Comparison of ENCODE assay signal across 11 mouse cellular contexts in genomic region chr8:85007686-85008085, GRCm38 (mm10). TPM values are rescaled to one million over a fixed set of nuclear protein-coding genes. Genes with fewer than 3 reads are reported as not detected.
DNase-seq lines count a peak whose midpoint lies in the region; ATAC-seq and TF ChIP-seq lines count a peak whose summit lies in the region.
"Had no signal": no experiment of that assay in that cellular context is flagged by ENCODE, and none has a peak within 500 bp of the region (broad histone marks: within the 10 kb centered on the region; RNA-seq: fewer than 3 reads in every experiment).

No protein-coding gene starts in this region.

- no peak overlapping the region for H3K27ac ChIP-seq in limb, embryonic 11.5 days (replicated peaks; ENCODE audit: low read depth, low read length)
- no peak overlapping the region for H3K27ac ChIP-seq in small intestine, adult 2 months (ENCODE audit: insufficient read depth, low read depth, low read length)
- H3K27ac ChIP-seq in forebrain, embryonic 16.5 days (ENCODE audit: low read length) = no peak overlapping the region
- H3K27ac ChIP-seq: embryonic facial prominence, embryonic 13.5 days; limb, embryonic 15.5 days had no signal

- no peak for TF ChIP-seq POLR2A in small intestine, adult 2 months (IDR thresholded peaks at IDR 0.05; ENCODE audit: low read depth, low read length)

- TF ChIP-seq CTCF in small intestine, adult 2 months (IDR thresholded peaks at IDR 0.05; ENCODE audit: extremely low read depth, insufficient read length, insufficient replicate concordance, low read depth, low read length) = peak; percentile 51; the same call in 1 of the 2 replicates

- H3K4me2 ChIP-seq in limb, embryonic 11.5 days (ENCODE audit: low read depth, severe bottlenecking) = no peak overlapping the region
- H3K4me2 ChIP-seq in forebrain, embryonic 16.5 days (ENCODE audit: low read length) = no peak overlapping the region
- H3K4me2 ChIP-seq: embryonic facial prominence, embryonic 13.5 days; limb, embryonic 15.5 days had no signal

- no peak overlapping the region for H3K9ac ChIP-seq in limb, embryonic 11.5 days (ENCODE audit: low read length)
- H3K9ac ChIP-seq in forebrain, embryonic 16.5 days (replicated peaks; ENCODE audit: low read depth, low read length) = no peak overlapping the region
- H3K9ac ChIP-seq: embryonic facial prominence, embryonic 13.5 days; limb, embryonic 15.5 days had no signal

- peak; percentile 32 to 39 for DNase-seq in cerebellum, postnatal 10 days
- DNase-seq in cerebellum, adult 8-10 months = no peak
- peak; percentile 36 for DNase-seq in ovary, postnatal 36 days (ENCODE audit: low spot score)
- no peak for DNase-seq in ovary, postnatal 14 days (ENCODE audit: low spot score)
- DNase-seq in limb, embryonic 11.5 days (ENCODE audit: low spot score) = peak; percentile 64
- no peak for DNase-seq in MN1 (ENCODE audit: low spot score)

- no peaks in the 10 kb centered on the region for H3K9me3 ChIP-seq in limb, embryonic 11.5 days (ENCODE audit: control insufficient read depth, low read length)
- no peaks in the 10 kb centered on the region for H3K9me3 ChIP-seq in forebrain, embryonic 16.5 days (ENCODE audit: control insufficient read depth, low read length)
- H3K9me3 ChIP-seq: embryonic facial prominence, embryonic 13.5 days; limb, embryonic 15.5 days had no signal

- no peaks in the 10 kb centered on the region for H3K4me1 ChIP-seq in limb, embryonic 11.5 days (ENCODE audit: control insufficient read depth, insufficient read depth, low read length)
- no peaks in the 10 kb centered on the region for H3K4me1 ChIP-seq in small intestine, adult 2 months (ENCODE audit: control insufficient read depth, insufficient read depth, insufficient read length, low read length)
- H3K4me1 ChIP-seq in forebrain, embryonic 16.5 days (replicated peaks; ENCODE audit: control insufficient read depth, insufficient read depth, low read length) = no peaks in the 10 kb centered on the region

- H3K4me3 ChIP-seq in limb, embryonic 11.5 days (ENCODE audit: low read depth, low read length) = no peak overlapping the region
- no peak overlapping the region for H3K4me3 ChIP-seq in small intestine, adult 2 months (ENCODE audit: low read depth, low read length)
- no peak overlapping the region for H3K4me3 ChIP-seq in forebrain, embryonic 16.5 days (replicated peaks; ENCODE audit: low read length)
- H3K4me3 ChIP-seq: embryonic facial prominence, embryonic 13.5 days; limb, embryonic 15.5 days had no signal

- 13% methylated on average over 25 of the region's 25 CpGs for WGBS in limb, embryonic 11.5 days
- 20% methylated on average over 25 of the region's 25 CpGs for WGBS in small intestine, adult 2 months
- WGBS in forebrain, embryonic 16.5 days = 14% methylated on average over 25 of the region's 25 CpGs

- ATAC-seq in limb, embryonic 11.5 days (ENCODE audit: insufficient number of reproducible peaks, low FRiP score, low TSS enrichment, low read depth) = no peak
- ATAC-seq in forebrain, embryonic 16.5 days = no peak

- no peaks in the 10 kb centered on the region for H3K36me3 ChIP-seq in limb, embryonic 11.5 days (ENCODE audit: control insufficient read depth, insufficient read depth, low read length)
- H3K36me3 ChIP-seq in small intestine, adult 2 months (ENCODE audit: control insufficient read depth, insufficient read depth, low read length) = peaks cover 3% of the 10 kb centered on the region
- peaks cover 2% of the 10 kb centered on the region; the same call in 1 of the 2 replicates for H3K36me3 ChIP-seq in forebrain, embryonic 16.5 days (ENCODE audit: control insufficient read depth, insufficient read depth)
- H3K36me3 ChIP-seq: limb, embryonic 15.5 days had no signal

- H3K27me3 ChIP-seq in limb, embryonic 11.5 days (ENCODE audit: control insufficient read depth, insufficient read depth, low read length) = peaks cover 21% of the 10 kb centered on the region
- H3K27me3 ChIP-seq in small intestine, adult 2 months (ENCODE audit: control insufficient read depth, insufficient read depth, low read length) = peaks cover 8% of the 10 kb centered on the region
- peaks cover 16% of the 10 kb centered on the region for H3K27me3 ChIP-seq in forebrain, embryonic 16.5 days (replicated peaks; ENCODE audit: control insufficient read depth, insufficient read depth, low read length)
- H3K27me3 ChIP-seq: CH12.LX had no signal

RNA-seq across cellular contexts. Expression of gene Best2, which starts 6.6 kb away (rescaled TPM):
- polyA plus RNA-seq in limb, embryonic 11.5 days (2014; fragmentation: Nextera tagmentation; extraction: Ambion mirVana) = not detected in 2 replicates
- 0.33 TPM in 1 of 2 replicates, not detected in the other for polyA plus RNA-seq in small intestine, adult 2 months (2012; rRNA removed)
- not detected in 2 replicates for polyA plus RNA-seq in forebrain, embryonic 16.5 days (2015; fragmentation: Nextera tagmentation; extraction: Ambion mirVana)

RNA-seq across cellular contexts. Expression of gene Hook2, which starts 17.3 kb away (rescaled TPM):
- 14.5 and 15.2 TPM in 2 replicates for polyA plus RNA-seq in limb, embryonic 11.5 days (2014; fragmentation: Nextera tagmentation; extraction: Ambion mirVana)
- 26.3 and 56.9 TPM in 2 replicates for polyA plus RNA-seq in small intestine, adult 2 months (2012; rRNA removed)
- 31.3 and 39.8 TPM in 2 replicates for polyA plus RNA-seq in forebrain, embryonic 16.5 days (2015; fragmentation: Nextera tagmentation; extraction: Ambion mirVana)

RNA-seq across cellular contexts. Expression of gene Asna1, which starts 17.4 kb away (rescaled TPM):
- 119 and 131 TPM in 2 replicates for polyA plus RNA-seq in limb, embryonic 11.5 days (2014; fragmentation: Nextera tagmentation; extraction: Ambion mirVana)
- 71.8 and 128 TPM in 2 replicates for polyA plus RNA-seq in small intestine, adult 2 months (2012; rRNA removed)
- polyA plus RNA-seq in forebrain, embryonic 16.5 days (2015; fragmentation: Nextera tagmentation; extraction: Ambion mirVana) = 144 and 153 TPM in 2 replicates

RNA-seq across cellular contexts. Expression of gene Trir, which starts 18.9 kb away (rescaled TPM):
- 194 and 197 TPM in 2 replicates for polyA plus RNA-seq in limb, embryonic 11.5 days (2014; fragmentation: Nextera tagmentation; extraction: Ambion mirVana)
- 82.6 and 135 TPM in 2 replicates for polyA plus RNA-seq in small intestine, adult 2 months (2012; rRNA removed)
- polyA plus RNA-seq in forebrain, embryonic 16.5 days (2015; fragmentation: Nextera tagmentation; extraction: Ambion mirVana) = 108 and 110 TPM in 2 replicates

RNA-seq across cellular contexts. Expression of gene Tnpo2, which starts 29.0 kb away (rescaled TPM):
- polyA plus RNA-seq in limb, embryonic 11.5 days (2014; fragmentation: Nextera tagmentation; extraction: Ambion mirVana) = 12.7 and 16.3 TPM in 2 replicates
- polyA plus RNA-seq in small intestine, adult 2 months (2012; rRNA removed) = 19.8 and 32.0 TPM in 2 replicates
- 72.8 and 83.4 TPM in 2 replicates for polyA plus RNA-seq in forebrain, embryonic 16.5 days (2015; fragmentation: Nextera tagmentation; extraction: Ambion mirVana)

Comparison
In these comparisons a context has a peak if more than half of its experiments do, and no peak if none do; other contexts are left out.
1. DNase-seq: peak in cerebellum, postnatal 10 days (2 of 2), ovary, postnatal 36 days (single experiment) and limb, embryonic 11.5 days (single experiment); none in cerebellum, adult 8-10 months (single experiment), ovary, postnatal 14 days (single experiment) and MN1 (single experiment).